Mouse (Mus musculus) lung, postnatal 36 days (tissue): Measurements from ENCODE around the gene Lcn8.

Experiments
- DNase-seq: peaks from one replicate; pipeline ENCODE4 v3.0.0; 2022; ENCODE audit warnings: mixed read lengths

Gene Lcn8

GRCm38 (mm10) chr2:25652902-25653301 is at the start of gene Lcn8:
Gene Lcn8 (plus strand): TSS chr2:25653120.
- peak; percentile 10 for DNase-seq

- peak; percentile 93 for DNase-seq
Measured at GRCm38 (mm10) chr2:25607761-25608622, 44.9 kb upstream of the Lcn8 start, which contains the start of gene Rabl6. Gene Rabl6 (minus strand): TSS chr2:25608521.

GRCm38 (mm10) chr2:25608671-25609070 is 44.2 kb upstream of the Lcn8 start:
- DNase-seq = no peak

GRCm38 (mm10) chr2:25616398-25616797 is 36.5 kb upstream of the Lcn8 start:
- no peak for DNase-seq

- DNase-seq = no peak
Measured at GRCm38 (mm10) chr2:25617578-25617977, 35.3 kb upstream of the Lcn8 start, which contains the start of gene Ccdc183. Gene Ccdc183 (minus strand): TSS chr2:25617678.

- DNase-seq = no peak
Measured at GRCm38 (mm10) chr2:25620386-25620785, 32.5 kb upstream of the Lcn8 start.

- no peak for DNase-seq
Measured at GRCm38 (mm10) chr2:25620852-25621228, 32.1 kb upstream of the Lcn8 start.

GRCm38 (mm10) chr2:25621229-25622200 is 31.4 kb upstream of the Lcn8 start, which contains the start of gene Tmem141:
Gene Tmem141 (minus strand): TSS chr2:25622005.
- peak; percentile 97 for DNase-seq

GRCm38 (mm10) chr2:25625986-25626385 is 26.9 kb upstream of the Lcn8 start:
- DNase-seq = no peak

GRCm38 (mm10) chr2:25627811-25628210 is 25.1 kb upstream of the Lcn8 start, which contains the start of gene Fcna:
Gene Fcna (minus strand): TSS chr2:25628030.
- no peak for DNase-seq

GRCm38 (mm10) chr2:25628738-25629137 is 24.2 kb upstream of the Lcn8 start:
- DNase-seq = no peak

- DNase-seq = no peak
Measured at GRCm38 (mm10) chr2:25633616-25634015, 19.3 kb upstream of the Lcn8 start.

GRCm38 (mm10) chr2:25634046-25634445 is 18.9 kb upstream of the Lcn8 start:
- no peak for DNase-seq

GRCm38 (mm10) chr2:25639890-25640289 is 13.0 kb upstream of the Lcn8 start:
- DNase-seq = peak; percentile 44

GRCm38 (mm10) chr2:25654502-25654901 is 1.6 kb downstream of the Lcn8 start:
- DNase-seq = peak; percentile 10

GRCm38 (mm10) chr2:25656691-25657090 is 3.8 kb downstream of the Lcn8 start:
- DNase-seq = peak; percentile 29

- DNase-seq = peak; percentile 6
Measured at GRCm38 (mm10) chr2:25657246-25657645, 4.3 kb downstream of the Lcn8 start.

- DNase-seq = no peak
Measured at GRCm38 (mm10) chr2:25657652-25658051, 4.7 kb downstream of the Lcn8 start, which contains the start of gene Lcn5. Gene Lcn5 (plus strand): TSS chr2:25657952.

- no peak for DNase-seq
Measured at GRCm38 (mm10) chr2:25660279-25660678, 7.4 kb downstream of the Lcn8 start.

GRCm38 (mm10) chr2:25661245-25661970 is 8.5 kb downstream of the Lcn8 start:
- DNase-seq = no peak

GRCm38 (mm10) chr2:25663511-25663910 is 10.6 kb downstream of the Lcn8 start:
- DNase-seq = peak; percentile 72

- DNase-seq = no peak
Measured at GRCm38 (mm10) chr2:25664125-25664524, 11.2 kb downstream of the Lcn8 start.
